Mouse (Mus musculus): ENCODE data around the gene Tmem135.

- TF ChIP-seq CTCF (IDR thresholded peaks at IDR 0.05; ENCODE audit: borderline replicate concordance, insufficient read depth, low read length) (no peak), POLR2A (IDR thresholded peaks at IDR 0.05; ENCODE audit: low read depth, low read length) (no peak)
Measured at GRCm38 (mm10) chr7:89404734-89405440, 865 bp upstream of the Tmem135 start.

All from embryonic fibroblast, embryonic 13.5 days (primary cell).